Mouse (Mus musculus): ENCODE measurements around the gene Scpep1.
"Not testable (repeated sequence)": the region's sequence is repeated elsewhere in the genome, so short reads cannot be mapped to it uniquely, and the experiment has no call there.

Scpep1 gene

GRCm38 (mm10) chr11:88955217-88955969 lies at the start of gene Scpep1:
Gene Scpep1, minus strand, starts transcription at chr11:88955465.
- in situ Hi-C loops (cut with MboI; ENCODE audit: low pct_unique_long_range_greater_than_20kb in 1 of 2, low sequenced_read_pairs in 2 of 2, unreplicated experiment in 1 of 2), result no loop called here

GRCm38 (mm10) chr11:89003726-89004125 lies 48.5 kb upstream of the Scpep1 start:
- in situ Hi-C loops (cut with MboI; ENCODE audit: low pct_unique_long_range_greater_than_20kb in 1 of 2, low sequenced_read_pairs in 2 of 2, unreplicated experiment in 1 of 2), result no loop called here

DNA sequence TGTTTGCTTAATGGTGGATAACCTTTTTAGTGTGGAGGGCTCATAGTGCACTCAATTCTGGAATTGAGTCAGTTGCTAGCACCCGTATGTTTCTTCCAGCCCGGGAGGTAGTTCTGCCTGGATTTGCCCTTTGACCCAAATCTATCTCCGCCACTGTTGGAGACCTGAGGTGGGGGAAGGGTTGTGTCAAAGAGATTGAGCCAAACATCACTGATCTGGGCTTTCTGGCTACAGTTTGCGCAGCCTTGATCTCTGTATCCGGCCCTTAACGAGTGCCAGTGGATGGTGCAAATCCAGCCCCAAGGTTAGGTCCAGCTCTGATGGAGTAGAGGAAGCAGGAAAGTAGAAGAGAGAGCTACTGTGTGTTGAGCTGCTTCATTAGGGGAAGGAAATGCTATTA lies 47.8 kb upstream of the Scpep1 start:
- in situ Hi-C loops (cut with MboI; ENCODE audit: low pct_unique_long_range_greater_than_20kb in 1 of 2, low sequenced_read_pairs in 2 of 2, unreplicated experiment in 1 of 2), result no loop called here

DNA sequence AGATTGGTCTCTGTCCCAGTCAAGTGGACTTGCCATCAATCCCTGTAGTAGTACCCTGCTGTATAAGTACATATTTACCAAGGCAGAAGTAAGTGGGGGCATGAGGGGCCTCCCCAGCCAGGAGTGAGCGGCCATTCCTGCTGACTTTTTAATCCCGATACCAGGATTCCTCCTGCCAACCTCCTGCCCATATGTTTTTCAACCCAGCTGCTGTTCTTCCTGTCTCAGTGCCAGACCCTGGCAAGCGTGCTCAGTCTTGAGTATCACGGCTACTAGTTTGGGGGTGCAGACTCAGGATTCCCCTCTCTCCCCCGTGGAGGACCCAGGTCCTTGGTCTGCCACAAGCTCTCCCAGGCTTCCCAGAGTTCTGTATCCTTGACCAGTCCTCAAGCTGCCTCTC lies 47.4 kb upstream of the Scpep1 start:
- in situ Hi-C loops (cut with MboI; ENCODE audit: low pct_unique_long_range_greater_than_20kb in 1 of 2, low sequenced_read_pairs in 2 of 2, unreplicated experiment in 1 of 2), result no loop called here

DNA sequence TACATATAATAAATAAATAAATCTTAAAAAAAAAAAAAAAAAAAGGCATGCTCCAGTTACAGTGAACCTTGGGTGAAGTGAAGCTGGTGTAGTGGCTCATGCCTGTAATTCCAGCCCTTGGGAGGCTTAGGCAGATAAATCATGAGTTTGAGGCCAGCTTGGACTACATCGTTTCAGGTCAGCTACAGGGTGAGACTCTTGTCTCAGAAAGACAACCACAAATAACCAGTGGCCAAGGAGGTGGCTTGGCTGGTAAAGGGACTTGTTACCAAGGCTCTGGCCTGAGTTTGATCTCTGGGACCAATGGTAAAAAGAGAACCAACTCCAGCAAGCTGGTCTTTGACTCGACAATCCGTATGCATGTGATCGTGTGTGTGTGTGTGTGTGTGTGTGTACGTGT lies 46.8 kb upstream of the Scpep1 start:
- in situ Hi-C loops (cut with MboI; ENCODE audit: low pct_unique_long_range_greater_than_20kb in 1 of 2, low sequenced_read_pairs in 2 of 2, unreplicated experiment in 1 of 2), result no loop called here

GRCm38 (mm10) chr11:89001569-89001968 lies 46.3 kb upstream of the Scpep1 start:
- in situ Hi-C loops (cut with MboI; ENCODE audit: low pct_unique_long_range_greater_than_20kb in 1 of 2, low sequenced_read_pairs in 2 of 2, unreplicated experiment in 1 of 2), result no loop called here

DNA sequence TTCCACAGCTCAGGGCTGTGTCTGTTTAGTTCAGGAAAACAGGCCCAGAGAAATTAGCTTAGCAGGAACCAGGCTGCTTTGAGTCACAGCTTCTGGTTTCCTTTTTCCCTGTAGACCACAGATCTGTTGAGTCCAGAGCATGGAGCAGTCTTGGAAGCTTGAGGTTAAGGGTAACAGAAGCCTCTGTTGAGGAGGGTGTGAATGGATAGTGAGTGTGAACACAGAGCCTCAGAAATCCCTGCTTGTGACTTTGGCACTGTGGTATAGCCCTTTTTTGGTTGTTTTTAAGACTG lies 45.2 kb upstream of the Scpep1 start:
- in situ Hi-C loops (cut with MboI; ENCODE audit: low pct_unique_long_range_greater_than_20kb in 1 of 2, low sequenced_read_pairs in 2 of 2, unreplicated experiment in 1 of 2), result no loop called here

DNA sequence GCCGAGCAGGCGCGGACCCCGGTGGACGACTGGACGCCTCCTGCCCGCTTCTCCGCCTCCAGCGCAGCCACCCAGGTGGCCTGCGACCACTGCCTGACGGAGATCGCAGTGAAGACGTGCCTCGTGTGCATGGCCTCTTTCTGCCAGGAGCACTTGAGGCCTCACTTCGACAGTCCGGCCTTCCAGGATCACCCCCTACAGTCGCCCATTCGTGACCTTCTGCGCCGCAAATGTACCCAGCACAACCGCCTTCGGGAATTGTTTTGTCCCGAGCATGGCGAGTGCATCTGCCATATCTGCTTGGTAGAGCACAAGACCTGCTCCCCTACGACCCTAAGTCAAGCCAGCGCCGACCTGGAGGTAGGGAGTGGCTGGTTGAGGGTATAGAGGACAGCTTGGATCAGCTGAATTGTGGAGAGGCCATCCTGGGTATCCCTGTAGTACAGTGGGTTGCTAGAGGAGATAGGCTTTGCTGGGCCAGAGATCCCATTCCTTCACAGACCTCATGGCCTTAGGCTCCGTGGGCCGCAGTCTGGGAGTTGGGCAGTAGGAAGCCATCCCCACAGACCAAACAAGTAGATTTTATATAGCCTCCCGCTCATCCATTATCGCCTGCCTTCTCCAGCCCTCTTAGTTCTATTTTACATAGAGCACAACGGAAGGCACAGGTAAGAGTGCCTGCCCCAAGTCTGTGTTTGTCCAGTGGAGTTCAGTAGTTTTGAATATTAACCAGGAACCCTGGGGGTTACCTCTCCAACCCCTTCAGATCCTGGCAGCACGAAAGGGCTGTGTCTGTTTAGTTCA lies 44.7 kb upstream of the Scpep1 start:
- in situ Hi-C loops (cut with MboI; ENCODE audit: low pct_unique_long_range_greater_than_20kb in 1 of 2, low sequenced_read_pairs in 2 of 2, unreplicated experiment in 1 of 2), result no loop called here

DNA sequence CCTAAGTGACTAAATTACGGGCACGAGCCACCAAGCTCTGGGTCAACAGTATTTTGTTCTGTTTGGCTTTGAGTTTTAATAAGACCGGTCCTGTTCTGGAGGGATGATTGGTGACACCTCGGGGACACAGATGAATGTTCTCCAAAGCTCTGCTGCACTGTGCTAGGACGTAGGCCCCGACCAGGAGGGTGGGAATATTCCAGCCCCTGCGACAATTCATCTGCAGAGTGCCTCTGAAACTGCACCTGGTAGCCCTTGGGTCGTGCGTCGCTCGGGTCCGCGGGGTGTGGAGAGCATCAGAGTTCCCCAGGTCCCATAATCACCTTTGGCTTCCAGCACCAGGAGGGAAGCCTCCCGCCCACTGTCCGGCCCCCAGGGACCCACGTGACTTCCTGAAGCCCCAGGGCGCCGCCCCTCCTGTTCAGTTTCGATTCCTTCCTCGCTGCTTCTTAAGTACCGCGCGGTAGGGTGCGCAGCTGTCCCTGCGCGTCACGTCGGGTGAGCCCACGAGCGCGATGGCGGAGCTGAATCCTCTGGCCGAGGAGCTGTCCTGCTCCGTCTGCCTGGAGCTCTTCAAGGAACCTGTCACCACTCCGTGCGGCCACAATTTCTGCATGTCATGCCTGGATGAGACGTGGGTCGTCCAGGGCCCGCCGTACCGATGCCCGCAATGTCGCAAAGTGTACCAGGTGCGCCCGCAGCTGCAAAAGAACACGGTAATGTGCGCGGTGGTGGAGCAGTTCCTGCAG lies 43.9 kb upstream of the Scpep1 start, which contains the start of gene Trim25:
Gene Trim25 (plus strand): TSS at position 403 of the 749 bp plus-strand sequence.
- in situ Hi-C loops (cut with MboI; ENCODE audit: low pct_unique_long_range_greater_than_20kb in 1 of 2, low sequenced_read_pairs in 2 of 2, unreplicated experiment in 1 of 2), result no loop called here

DNA sequence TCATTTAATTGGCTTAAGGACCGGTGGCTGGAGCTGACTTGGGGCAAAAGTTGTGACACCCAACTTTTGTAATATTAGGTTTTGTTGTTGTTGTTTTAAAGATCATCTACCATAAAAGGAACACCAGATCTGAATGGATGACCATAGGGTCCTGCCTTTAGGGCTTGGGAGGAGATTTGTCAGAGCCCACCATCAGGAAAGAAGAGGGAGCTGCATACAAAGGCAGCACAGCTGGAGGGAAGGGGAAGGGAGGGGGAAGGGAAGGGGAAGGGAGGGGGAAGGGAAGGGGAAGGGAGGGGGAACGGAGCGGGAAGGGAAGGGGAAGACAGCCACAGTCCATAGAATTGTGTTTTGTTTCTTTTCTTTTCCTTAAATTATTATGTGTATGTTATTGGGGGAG lies 43.1 kb upstream of the Scpep1 start:
- in situ Hi-C loops (cut with MboI; ENCODE audit: low pct_unique_long_range_greater_than_20kb in 1 of 2, low sequenced_read_pairs in 2 of 2, unreplicated experiment in 1 of 2), result no loop called here

- in situ Hi-C loops (cut with MboI; ENCODE audit: low pct_unique_long_range_greater_than_20kb in 1 of 2, low sequenced_read_pairs in 2 of 2, unreplicated experiment in 1 of 2), result not testable (repeated sequence)
Measured at GRCm38 (mm10) chr11:88997343-88997742, 42.1 kb upstream of the Scpep1 start.

DNA sequence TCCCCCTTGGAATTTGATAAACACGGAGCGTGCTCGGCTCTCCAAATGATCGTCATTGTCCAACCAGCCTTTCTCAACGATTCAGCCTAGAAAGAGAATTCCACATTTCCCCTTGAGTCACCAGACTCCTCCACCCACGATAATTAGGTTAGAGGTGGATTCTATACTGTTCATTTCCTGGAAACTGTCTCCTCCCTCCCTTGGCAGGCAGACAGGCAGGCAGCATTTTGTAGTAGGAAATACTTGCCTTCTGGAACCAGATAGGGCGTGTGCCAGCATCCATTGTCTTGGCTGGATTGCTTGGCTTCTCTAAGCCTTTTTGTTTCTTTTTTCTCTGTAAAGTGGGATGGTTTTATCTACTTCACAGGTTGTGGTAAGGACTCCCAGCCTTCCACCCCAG lies 41.2 kb upstream of the Scpep1 start:
- in situ Hi-C loops (cut with MboI; ENCODE audit: low pct_unique_long_range_greater_than_20kb in 1 of 2, low sequenced_read_pairs in 2 of 2, unreplicated experiment in 1 of 2), result no loop called here

GRCm38 (mm10) chr11:88995616-88996015 lies 40.4 kb upstream of the Scpep1 start:
- in situ Hi-C loops (cut with MboI; ENCODE audit: low pct_unique_long_range_greater_than_20kb in 1 of 2, low sequenced_read_pairs in 2 of 2, unreplicated experiment in 1 of 2), result no loop called here

DNA sequence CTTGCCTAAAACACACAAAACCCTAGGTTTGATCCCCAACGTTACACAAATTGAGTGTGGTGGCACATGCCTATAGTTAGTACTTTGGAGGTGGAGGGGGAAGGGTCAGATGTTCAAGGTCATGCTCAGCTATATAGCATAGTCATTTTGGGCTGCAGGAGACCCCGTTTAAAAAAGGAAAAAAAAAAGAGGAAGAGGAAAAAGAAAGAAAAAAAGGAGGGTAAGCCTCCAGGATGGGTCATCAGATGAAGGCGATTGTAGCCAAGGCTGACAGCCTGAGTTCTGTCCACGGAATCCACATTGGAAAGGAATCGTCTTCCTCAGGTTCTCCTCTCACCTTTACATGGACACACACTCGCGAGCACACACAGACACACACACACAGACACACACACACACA lies 39.2 kb upstream of the Scpep1 start:
- in situ Hi-C loops (cut with MboI; ENCODE audit: low pct_unique_long_range_greater_than_20kb in 1 of 2, low sequenced_read_pairs in 2 of 2, unreplicated experiment in 1 of 2), result no loop called here

DNA sequence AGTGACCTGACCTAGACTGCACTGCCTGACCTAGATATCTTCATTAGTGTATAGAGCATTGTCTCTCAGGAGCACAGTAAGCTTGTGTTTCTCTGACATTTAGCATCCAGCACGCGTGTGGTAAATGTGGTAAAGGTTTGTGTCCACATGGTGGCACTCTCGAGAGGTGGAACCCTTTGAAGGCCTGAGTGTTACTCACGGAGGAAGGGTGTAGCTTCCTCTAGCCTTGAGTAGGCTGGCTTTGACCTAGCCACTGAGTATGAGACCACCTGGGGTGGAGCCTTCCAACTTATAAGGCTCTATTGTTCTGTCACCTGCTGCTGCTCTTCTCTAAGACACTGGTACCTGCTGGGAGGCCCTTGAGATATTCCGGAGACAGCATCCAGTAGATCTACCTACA lies 38.4 kb upstream of the Scpep1 start:
- in situ Hi-C loops (cut with MboI; ENCODE audit: low pct_unique_long_range_greater_than_20kb in 1 of 2, low sequenced_read_pairs in 2 of 2, unreplicated experiment in 1 of 2), result no loop called here

- in situ Hi-C loops (cut with MboI; ENCODE audit: low pct_unique_long_range_greater_than_20kb in 1 of 2, low sequenced_read_pairs in 2 of 2, unreplicated experiment in 1 of 2), result no loop called here
Measured at GRCm38 (mm10) chr11:88993186-88993585, 37.9 kb upstream of the Scpep1 start.

DNA sequence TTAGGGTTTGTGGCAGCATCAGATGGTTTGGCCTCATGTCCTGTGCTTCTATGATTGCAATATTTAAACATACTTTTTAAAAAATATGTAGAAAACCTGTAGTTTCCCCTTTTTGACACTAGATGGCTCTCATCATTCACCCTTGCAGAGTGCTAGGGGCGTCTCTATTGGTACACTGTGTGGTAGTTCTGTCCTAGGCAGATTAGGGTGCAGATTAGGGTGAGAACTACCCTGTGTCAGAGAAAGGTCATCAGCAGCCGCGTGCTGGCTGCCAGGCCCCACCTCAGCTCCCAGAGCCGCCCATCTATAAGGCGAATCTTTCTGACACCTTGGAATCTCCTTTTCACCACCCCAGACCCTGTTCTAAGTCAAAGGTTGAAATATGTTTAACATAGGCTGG lies 34.3 kb upstream of the Scpep1 start:
- in situ Hi-C loops (cut with MboI; ENCODE audit: low pct_unique_long_range_greater_than_20kb in 1 of 2, low sequenced_read_pairs in 2 of 2, unreplicated experiment in 1 of 2), result no loop called here

DNA sequence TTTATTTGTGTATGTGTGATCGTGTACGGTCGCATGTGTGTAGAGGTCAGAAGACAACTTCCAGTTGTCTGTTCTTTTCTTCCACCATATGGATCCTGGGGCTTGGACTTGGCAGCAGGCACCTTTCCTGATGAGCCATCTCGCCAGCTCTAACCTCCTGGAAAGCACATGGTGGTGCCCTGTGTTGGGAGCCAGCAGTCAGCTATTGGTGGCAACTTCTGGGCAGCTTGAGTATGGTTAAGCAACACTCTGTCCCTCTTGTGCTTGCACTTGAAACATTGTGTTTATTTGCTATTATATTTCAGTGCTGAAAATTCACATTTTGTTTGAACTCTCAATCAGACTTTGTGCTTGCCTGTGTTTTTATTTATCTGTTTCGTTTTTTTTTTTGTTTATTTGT lies 33.7 kb upstream of the Scpep1 start:
- in situ Hi-C loops (cut with MboI; ENCODE audit: low pct_unique_long_range_greater_than_20kb in 1 of 2, low sequenced_read_pairs in 2 of 2, unreplicated experiment in 1 of 2), result no loop called here

DNA sequence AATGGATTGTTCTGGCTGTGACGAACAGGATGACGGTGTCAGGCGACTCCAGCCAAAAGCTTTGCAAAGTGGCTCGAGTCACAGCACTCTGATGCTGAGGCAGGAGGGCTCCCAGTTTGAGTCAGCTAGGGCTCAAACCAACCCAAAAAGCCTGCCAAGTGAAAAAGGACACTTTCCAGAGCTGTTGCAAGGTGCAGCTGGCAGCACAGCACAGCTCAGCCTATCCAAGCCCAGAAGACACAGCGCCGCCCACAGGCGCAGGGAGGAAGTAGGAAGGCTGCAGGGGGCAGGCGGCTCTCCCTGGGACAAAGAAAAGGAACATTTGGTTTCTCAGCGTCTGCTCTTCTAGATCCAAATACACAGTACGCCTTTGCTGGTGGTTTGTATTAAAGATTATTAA lies 31.4 kb upstream of the Scpep1 start:
- in situ Hi-C loops (cut with MboI; ENCODE audit: low pct_unique_long_range_greater_than_20kb in 1 of 2, low sequenced_read_pairs in 2 of 2, unreplicated experiment in 1 of 2), result no loop called here
